Mouse (Mus musculus) CD4-positive helper T cell, adult 2 months (primary cell): ENCODE results near the gene Lrrc8d.
"Not testable (repeated sequence)": the region's sequence is repeated elsewhere in the genome, so short reads cannot be mapped to it uniquely, and the experiment has no call there.

Source experiments
- DNase-seq: peaks from one replicate; pipeline ENCODE4 v3.0.0-alpha.2; 2012; ENCODE audit warnings: low read depth, missing footprints, low spot score

Gene Lrrc8d

DNA sequence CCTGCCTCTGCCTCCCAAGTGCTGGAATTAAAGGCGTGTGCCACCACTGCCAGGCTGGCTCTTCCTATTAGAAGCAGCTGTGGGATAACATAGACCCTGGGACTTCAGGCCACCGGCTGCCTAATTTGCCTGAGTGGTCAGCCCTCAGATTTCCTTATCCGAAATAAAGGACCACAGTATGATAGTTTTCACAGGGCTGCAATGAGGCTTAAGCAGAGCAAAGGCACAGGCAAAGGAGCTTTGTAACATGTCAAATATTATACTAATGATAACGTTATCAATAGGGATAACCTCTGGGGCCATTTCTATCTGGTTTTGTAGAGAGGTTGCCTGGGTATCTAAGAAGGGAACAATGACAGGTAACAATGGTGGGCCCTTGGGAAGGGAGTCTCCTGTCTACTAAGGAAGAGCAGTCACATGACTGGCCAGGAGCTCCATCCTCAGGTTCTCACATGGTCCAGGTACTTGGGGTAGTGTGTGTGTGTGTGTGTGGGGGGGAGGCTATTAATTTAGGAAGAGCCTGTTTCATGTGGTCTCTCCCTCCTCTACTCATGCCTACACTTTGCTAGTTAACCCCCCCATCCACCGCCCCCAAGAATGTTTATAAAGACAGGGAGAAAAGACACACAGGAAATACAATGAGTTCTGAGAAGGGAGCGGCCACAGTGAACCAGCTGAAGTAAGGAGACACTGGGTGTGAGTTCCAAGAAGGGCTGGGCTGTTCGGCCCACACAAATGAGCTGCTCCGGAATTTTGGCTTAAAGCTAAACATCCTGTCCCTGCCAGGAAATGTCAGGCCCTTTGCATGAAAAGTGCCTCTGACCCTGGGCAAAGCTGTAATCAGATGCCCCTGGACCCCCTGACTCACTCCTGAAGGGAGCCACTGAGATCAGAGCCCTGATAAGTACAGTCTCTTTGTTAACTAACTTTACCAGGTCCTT, 159.3 kb downstream of the Lrrc8d start:
- no peak for DNase-seq

DNA sequence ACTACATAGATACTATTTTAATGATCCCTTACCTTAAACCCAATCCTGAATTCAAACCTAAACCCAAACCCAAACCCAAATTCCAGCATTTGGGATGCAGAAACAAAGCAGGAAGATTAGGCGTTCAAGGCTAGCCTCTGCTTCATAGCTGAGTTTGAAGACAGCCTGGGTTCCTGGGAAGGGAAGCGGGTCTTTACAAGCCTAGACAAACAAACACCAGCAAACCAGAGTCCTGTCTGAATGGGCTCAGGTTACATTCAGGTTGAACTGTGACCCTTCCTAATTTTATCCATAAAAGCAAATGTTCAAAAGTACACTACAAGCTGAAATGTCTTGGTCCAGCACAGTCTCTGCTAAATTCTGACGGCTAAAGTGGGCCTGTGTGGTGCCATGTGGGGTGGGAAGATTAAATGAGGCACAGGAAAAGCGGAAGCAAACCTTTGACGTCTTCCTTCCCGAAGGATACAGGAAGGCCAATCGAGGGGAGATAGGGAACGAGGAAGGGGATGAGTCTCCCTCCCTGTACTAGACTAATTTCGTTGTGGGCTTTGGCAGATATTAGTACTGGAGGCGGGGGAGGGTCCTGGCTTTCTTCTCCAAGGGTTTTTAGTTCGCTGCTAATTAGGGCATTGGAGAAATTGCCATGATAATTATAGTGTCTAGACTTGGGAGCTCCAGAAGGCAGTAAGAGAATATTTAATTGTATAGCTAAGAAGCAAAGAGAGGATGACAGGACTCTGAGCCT, 160.1 kb downstream of the Lrrc8d start:
- no peak for DNase-seq

DNA sequence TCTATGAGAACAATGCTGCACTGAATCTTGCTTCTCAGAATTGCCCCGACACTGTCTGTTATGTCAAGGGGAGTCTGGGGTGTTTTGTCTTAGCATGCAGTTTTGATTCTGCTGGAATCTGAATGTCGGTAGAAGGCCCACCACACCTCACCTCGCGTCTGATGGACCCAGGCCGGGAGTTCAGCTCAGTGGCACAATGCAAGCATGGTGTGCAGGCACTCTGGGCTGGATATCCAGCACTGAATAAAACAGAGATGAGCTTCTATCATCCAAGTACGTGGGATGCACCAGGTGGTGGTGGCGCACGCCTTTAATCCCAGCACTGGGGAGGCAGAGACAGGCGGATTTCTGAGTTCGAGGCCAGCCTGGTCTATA, 160.7 kb downstream of the Lrrc8d start:
- DNase-seq, result no peak

DNA sequence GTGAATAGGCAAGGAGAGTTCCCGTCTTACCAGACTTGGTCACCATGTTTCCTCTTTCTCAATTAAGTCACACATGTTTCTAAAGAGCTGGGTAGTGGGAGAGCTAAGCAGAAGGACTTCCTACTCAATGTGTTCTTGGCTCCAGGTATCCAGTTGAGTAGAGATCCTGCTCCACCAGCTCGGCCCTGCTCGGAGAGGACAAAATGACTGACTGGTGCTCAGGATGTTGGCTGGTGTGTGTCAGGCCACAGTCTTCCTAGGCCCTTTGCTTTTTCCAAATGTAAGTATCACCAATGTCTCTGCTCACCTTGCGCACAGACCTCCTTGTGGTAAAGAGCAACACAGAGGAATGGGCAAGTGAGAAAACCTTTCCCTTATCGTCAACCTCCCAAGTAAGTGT, 161.8 kb downstream of the Lrrc8d start:
- no peak for DNase-seq

DNA sequence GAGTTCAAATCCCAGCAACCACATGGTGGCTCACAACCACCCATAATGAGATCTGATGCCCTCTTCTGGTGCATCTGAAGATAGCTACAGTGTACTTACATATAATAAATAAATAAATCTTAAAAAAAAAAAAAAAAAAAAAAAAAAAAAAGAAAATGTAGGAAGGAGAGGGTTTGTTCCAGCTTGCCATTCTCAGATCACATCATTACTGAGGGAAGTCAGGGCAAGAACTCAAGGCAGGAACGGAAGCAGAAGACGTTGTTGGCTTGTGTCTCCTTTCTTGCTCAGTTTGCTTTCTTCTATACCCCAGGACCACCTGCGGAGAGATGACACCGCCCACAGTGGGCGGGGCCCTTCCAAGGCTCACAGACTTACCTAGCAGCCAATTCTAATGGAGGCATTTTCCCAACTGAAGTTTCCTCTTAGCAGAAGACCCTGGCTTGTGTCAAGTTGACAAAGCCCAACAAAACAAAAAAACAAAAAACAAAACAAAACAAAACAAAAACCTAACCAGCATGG, 165.4 kb downstream of the Lrrc8d start:
- not testable (repeated sequence) for DNase-seq

DNA sequence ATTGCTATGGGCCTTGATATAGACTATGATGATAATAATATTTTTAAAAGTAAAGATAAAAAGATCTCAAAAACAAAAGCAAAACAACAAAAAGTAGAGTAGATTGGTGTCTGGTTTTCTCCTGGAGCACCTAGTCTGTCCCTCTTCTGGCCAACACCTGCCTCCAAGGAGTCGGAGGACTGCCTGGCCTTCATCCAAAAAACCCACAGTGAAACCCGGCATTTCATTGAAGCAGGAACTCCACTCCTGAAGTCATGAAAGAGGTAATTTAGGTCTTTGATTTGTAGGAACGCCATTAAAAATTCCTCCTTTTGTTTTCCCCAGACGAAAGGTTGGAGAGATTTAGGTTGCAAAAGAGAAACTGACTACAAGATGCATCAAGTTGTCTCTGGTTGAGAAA, 167.7 kb downstream of the Lrrc8d start:
- DNase-seq, result no peak

DNA sequence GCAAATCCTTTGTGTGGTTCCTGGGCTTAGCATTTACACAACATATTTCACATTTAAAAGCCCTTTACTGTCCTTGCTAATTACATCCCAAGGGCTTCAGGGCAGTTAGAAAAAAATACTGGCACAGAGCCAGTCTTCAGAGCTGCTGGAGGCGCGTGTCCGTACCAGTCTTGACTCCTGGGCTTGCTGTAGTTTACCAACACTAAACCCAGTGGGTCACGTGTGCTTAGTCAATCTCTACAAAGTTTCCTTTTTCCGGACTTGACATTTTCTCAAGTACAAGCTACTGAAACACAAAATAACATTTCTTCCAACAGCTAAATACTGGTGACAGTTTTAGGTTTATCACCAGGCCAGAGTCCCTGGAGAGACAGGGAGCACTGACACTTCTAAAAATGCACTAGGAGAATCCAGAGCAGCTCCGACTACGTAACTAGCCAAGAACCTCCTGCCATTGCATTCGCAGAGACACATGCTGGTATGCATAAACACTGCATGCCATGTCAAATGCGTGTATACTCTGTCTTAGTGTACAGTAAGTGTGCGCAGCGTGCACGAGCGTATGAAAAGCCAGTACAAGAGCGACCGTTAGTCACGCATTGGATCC, 168.2 kb downstream of the Lrrc8d start:
- DNase-seq, result no peak

DNA sequence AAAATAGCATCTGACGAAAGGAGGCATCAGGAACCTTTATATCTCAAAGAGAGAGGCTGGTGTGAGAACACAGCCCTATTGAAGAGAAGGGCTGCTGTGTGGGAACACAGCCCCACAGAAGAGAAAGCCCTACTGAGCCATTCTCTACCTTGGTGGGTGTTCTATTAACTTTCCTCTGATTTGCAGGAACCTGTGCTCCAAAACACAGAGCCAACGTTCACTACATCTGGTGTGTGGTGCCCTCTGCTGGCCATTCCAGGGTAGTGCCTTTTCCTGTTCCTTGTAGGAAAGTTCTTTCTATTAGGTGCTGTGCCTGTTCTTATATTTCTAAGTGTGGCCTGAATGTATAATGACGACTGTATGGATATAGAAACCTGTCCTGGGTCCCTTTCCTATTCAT, 168.8 kb downstream of the Lrrc8d start:
- peak; percentile 76 for DNase-seq

DNA sequence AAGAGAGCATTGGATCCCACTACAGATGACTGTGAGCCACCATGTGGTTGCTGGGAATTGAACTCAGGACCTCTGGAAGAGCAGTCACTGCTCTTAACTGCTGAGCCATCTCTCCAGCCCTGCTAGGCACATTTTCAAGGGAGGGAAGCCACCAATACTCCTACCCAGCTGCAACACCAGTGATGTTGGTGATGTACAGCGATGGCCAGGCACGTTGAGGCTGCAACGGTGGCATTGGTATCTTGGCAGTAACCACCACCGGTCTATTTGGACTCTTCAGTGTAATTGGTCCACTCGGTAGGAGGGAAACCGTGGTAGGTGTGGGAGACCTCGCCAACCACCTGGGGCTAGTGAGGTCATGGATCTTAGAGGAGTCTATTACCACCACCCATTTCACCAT, 170.0 kb downstream of the Lrrc8d start:
- no peak for DNase-seq

DNA sequence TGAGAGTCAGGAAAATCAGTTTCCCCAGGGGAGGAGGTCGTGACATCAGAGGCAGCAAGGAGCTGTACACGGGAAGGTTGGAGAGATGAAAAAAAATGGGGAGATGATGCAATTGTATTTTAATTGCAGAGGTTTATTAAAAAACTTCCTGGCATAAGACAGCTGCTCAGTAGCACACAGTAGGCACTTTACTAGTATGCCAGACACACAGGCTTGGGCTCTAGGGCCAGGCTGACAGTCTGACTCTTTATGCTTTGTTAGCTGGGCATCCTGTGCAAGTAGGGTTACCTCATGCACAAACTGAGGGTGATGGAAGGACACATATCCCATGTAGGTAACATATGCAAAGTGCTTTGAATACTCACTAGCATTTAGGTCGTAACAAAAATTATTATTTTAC, 171.4 kb downstream of the Lrrc8d start:
- DNase-seq, result no peak

DNA sequence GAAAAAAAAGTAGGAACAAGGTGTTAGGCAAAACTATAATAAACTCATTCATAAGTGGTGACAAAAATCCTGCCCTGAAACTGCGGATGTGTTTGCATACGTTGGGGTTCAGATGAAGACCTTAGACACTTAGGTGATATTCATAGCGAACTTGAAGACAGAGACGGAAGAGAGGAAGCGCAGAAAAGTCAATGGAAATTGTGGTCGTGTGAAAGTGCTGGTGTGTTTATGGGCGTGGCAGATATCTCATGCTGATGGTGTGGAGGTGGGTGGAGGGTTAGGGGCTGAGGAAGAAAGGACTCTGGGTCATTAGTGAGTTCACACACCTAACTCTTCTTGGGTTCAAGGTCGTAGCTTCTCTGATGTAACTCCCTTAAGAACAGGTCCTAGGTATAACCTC, 172.4 kb downstream of the Lrrc8d start:
- peak; percentile 34 for DNase-seq

DNA sequence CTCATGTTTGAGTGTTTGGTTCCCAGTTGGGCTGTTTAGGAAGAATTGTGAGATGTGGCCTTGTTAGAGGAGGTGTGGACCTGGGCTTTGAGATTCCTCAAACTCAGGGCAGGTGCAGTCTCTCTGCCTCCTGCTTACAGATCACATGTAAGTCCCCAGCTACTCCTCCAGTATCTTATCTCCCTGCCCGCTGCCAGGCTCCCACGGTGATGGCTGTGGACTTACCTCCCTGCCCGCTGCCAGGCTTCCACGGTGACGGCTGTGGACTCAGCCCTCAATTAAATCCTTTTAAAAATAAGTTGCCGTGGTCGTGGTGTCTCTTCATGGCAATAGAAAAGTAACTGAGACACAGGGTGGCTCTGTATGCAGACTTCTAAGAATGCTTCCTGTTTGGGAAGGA, 173.1 kb downstream of the Lrrc8d start:
- no peak for DNase-seq

DNA sequence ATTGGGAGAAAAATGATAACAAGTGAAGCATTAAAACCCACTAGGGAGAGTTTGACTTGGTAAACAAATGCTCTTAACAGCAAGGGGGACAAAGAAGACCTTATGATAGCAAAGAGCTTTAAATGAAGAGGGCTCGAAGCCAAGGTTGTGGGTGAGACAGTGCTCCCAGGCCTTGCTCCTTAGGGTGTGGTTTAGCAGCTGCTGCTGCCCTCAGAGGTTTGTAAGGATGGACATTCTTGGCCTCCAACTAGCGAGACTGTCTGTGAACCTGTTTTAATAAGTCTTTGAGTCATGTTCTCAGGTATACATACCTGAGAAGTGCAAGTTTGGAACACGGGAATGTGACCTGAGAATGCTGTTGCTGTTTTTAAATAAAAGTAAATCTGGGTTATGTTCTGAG, 174.0 kb downstream of the Lrrc8d start:
- no peak for DNase-seq

DNA sequence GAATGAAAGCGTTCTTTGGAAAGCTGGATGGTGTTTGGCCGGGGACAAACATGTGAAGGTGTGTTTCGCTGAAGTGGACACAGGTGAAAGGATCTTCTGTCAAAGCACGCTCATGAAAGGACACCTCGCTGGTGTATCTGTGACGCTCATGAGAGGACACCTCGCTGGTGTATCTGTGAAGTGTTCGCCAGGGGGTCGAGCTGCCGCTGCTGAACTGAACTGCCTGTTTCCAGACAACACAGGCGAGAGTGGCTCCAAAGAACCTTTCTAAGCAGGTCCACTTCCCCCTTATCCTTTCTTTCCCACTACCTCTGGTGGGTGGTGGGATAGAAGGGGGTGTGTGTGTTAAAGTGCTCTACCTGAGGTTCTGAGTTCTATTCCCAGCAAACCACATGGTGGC, 174.7 kb downstream of the Lrrc8d start:
- DNase-seq, result no peak

DNA sequence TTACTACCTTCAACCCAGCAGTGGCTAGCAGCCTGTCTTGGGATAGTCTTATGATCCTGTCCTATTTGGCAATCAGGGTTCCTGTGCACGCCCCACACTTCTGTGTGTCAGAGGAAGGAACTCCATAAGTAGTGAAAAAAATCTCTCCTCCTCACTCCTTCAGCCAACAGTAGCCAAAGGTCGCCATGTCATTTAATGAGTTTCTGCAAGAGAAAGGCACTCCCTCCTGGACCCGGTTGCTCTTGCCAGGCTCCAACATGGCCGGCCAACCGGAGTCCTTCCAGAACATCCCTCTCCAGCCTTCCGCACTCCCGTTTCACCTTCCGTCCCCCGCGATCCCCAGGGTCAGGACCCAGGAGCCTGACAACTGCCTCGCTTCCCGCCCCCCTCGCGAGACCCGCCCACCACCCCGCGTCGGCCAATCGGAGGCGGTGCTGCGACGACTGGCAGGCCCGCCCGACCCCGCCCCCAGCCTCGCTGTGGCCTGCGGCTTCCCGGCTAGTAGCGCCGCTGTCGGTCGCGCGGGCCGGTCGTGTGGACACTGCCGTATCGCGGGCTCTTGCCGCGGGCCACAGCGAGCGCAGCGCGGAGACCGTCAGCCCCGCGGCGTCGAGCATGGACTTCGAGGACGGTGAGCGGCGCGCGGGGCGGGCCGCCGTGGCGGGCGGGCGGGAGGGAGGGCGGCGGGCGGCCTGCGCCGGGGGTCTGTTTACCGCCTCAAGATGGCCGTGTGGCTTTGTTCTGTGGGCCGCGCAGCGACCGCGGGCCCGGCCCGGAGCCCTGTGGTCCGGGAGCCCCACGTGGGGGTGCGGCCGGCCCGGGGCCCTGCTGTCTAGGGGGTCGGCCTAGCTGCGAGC, 176.5 kb downstream of the Lrrc8d start, which contains the start of gene Zfp326:
TSS of gene Zfp326 (plus strand) at position 498 of the 857 bp plus-strand sequence.
- DNase-seq, result peak; percentile 94

DNA sequence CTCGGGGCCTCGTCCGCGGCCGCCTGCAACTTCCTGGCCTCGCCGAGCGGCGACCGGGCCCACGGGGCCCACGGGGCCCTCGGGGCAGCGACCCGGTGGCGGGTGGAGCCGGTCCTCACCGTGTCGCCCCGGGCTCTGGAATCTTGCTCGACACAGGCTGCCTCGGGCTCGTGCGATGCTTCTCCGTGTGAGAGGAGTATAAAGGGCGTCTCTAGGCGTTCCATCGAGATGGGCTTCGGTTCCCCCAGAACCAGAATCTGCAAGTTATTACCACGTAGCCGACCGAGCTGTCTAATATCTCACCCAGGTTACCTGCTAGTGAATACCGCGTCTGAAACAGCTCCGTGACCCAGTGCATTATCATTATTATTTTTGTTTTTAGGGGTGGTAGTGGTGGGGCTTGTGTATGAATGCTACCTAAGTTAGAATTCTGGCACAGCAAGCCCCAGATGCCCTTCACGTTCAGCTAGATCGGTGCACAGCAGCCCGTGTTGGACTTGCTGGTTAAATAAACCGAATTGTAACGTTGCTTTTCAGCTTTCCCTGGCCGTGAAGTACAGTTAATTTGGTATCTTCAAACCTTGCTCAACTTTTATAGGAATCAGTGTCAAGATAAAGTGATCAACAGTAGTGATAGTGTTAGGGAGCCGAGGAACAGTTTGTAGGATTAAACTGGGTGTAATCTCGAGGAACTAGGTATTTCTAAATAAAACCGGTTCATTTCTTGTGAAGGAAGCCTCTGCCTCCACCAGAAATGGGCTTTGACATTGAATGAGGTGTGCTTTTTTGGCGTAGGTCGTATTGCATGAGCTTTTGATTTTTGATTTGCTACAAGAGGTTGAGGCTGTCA, 177.4 kb downstream of the Lrrc8d start:
- peak; percentile 12 for DNase-seq
